Mouse (Mus musculus) spleen, postnatal 4 days (tissue): ENCODE measurements at regions not wholly inside any gene's neighbourhood (a gene's known extent, or its start where the extent isn't known, plus 50 kb on each side); places are given as distances from the start of the nearest gene placed in this dataset.

Experiments
- DNase-seq, 2 experiments: peaks; one replicate each; pipeline ENCODE4 v3.0.0; 2022; ENCODE audit warnings: low spot score in 2 of 2

- no peak for DNase-seq
Measured at GRCm38 (mm10) chr7:72737792-72738191, 431.4 kb upstream of the Mctp2 start.

- DNase-seq: no peak
Measured at GRCm38 (mm10) chr7:72738324-72738944, 432.0 kb upstream of the Mctp2 start.

- DNase-seq: no peak
Measured at GRCm38 (mm10) chr7:72742376-72742775, 436.0 kb upstream of the Mctp2 start.

- DNase-seq: no peak
Measured at GRCm38 (mm10) chr7:72751501-72751917, 445.1 kb upstream of the Mctp2 start.

- no peak for DNase-seq
Measured at GRCm38 (mm10) chr7:72753053-72753559, 446.7 kb upstream of the Mctp2 start.

GRCm38 (mm10) chr7:72762711-72763110, 456.3 kb upstream of the Mctp2 start:
- DNase-seq: no peak

- DNase-seq: no peak
Measured at GRCm38 (mm10) chr7:72768705-72769104, 462.3 kb upstream of the Mctp2 start.

- no peak for DNase-seq
Measured at GRCm38 (mm10) chr7:72774031-72774770, 467.8 kb upstream of the Mctp2 start.

- DNase-seq: no peak
Measured at GRCm38 (mm10) chr7:72774771-72775119, 468.3 kb upstream of the Mctp2 start.

- no peak for DNase-seq
Measured at GRCm38 (mm10) chr7:72787306-72787705, 480.9 kb upstream of the Mctp2 start.

GRCm38 (mm10) chr7:72788261-72788660, 481.9 kb upstream of the Mctp2 start:
- no peak for DNase-seq

GRCm38 (mm10) chr7:72822142-72822541, 515.7 kb upstream of the Mctp2 start:
- no peak for DNase-seq

- DNase-seq: no peak
Measured at GRCm38 (mm10) chr7:72826597-72826996, 520.2 kb upstream of the Mctp2 start.

GRCm38 (mm10) chr7:72835423-72835822, 529.0 kb upstream of the Mctp2 start:
- no peak for DNase-seq

GRCm38 (mm10) chr7:72836026-72836425, 529.6 kb upstream of the Mctp2 start:
- DNase-seq: no peak

- DNase-seq: no peak
Measured at GRCm38 (mm10) chr7:72836457-72836985, 530.1 kb upstream of the Mctp2 start.

GRCm38 (mm10) chr7:72837992-72838655, 531.7 kb upstream of the Mctp2 start:
- no peak for DNase-seq

GRCm38 (mm10) chr7:72851346-72851745, 524.0 kb upstream of the Rgma start:
- DNase-seq: no peak

- no peak for DNase-seq
Measured at GRCm38 (mm10) chr7:72854501-72855002, 520.8 kb upstream of the Rgma start.

GRCm38 (mm10) chr7:72866966-72867754, 508.1 kb upstream of the Rgma start:
- no peak for DNase-seq

- no peak for DNase-seq
Measured at GRCm38 (mm10) chr7:72869068-72869467, 506.2 kb upstream of the Rgma start.

- DNase-seq: no peak
Measured at GRCm38 (mm10) chr7:72900816-72901215, 474.5 kb upstream of the Rgma start.
